Mouse (Mus musculus) fibroblast of lung, adult 2 months (primary cell): ENCODE results near the gene Zfp687.
"Not testable (repeated sequence)": the region's sequence is repeated elsewhere in the genome, so short reads cannot be mapped to it uniquely, and the experiment has no call there.

ENCODE experiments used
- DNase-seq: peaks from one replicate; pipeline ENCODE4 v3.0.0-alpha.2; 2011; ENCODE audit warnings: low read depth

The Zfp687 gene

GRCm38 (mm10) chr3:95015337-95015872 is at the start of gene Zfp687:
Gene Zfp687, minus strand, starts transcription at chr3:95015448.
- peak; percentile 98 for DNase-seq

GRCm38 (mm10) chr3:95063741-95064140 is 48.5 kb upstream of the Zfp687 start:
- no peak for DNase-seq

GRCm38 (mm10) chr3:95058078-95058477 is 42.8 kb upstream of the Zfp687 start:
- no peak for DNase-seq

GRCm38 (mm10) chr3:95056275-95056674 is 41.0 kb upstream of the Zfp687 start:
- DNase-seq, result no peak

- no peak for DNase-seq
These were observed 39.4 kb upstream of the Zfp687 start for GRCm38 (mm10) chr3:95054481-95055260.

GRCm38 (mm10) chr3:95053701-95054100 is 38.5 kb upstream of the Zfp687 start:
- DNase-seq, result no peak

GRCm38 (mm10) chr3:95052959-95053358 is 37.7 kb upstream of the Zfp687 start:
- no peak for DNase-seq

GRCm38 (mm10) chr3:95047914-95048313 is 32.7 kb upstream of the Zfp687 start:
- no peak for DNase-seq

- DNase-seq, result no peak
These were observed 31.3 kb upstream of the Zfp687 start for GRCm38 (mm10) chr3:95046462-95047057.

GRCm38 (mm10) chr3:95043251-95043650 is 28.0 kb upstream of the Zfp687 start:
- DNase-seq, result no peak

- DNase-seq, result no peak
These were observed 27.6 kb upstream of the Zfp687 start for GRCm38 (mm10) chr3:95042838-95043229.

- peak; percentile 93 for DNase-seq
These were observed 27.1 kb upstream of the Zfp687 start, which contains the start of gene Psmd4 for GRCm38 (mm10) chr3:95042166-95042837. Gene Psmd4, minus strand, starts transcription at chr3:95042614.

GRCm38 (mm10) chr3:95041625-95042024 is 26.4 kb upstream of the Zfp687 start:
- no peak for DNase-seq

GRCm38 (mm10) chr3:95029953-95030352 is 14.7 kb upstream of the Zfp687 start:
- DNase-seq, result no peak

- DNase-seq, result not testable (repeated sequence)
These were observed 14.1 kb upstream of the Zfp687 start for GRCm38 (mm10) chr3:95029291-95029827.

- DNase-seq, result no peak
These were observed 13.4 kb upstream of the Zfp687 start for GRCm38 (mm10) chr3:95028603-95029002.

- DNase-seq, result no peak
These were observed 12.5 kb upstream of the Zfp687 start for GRCm38 (mm10) chr3:95027701-95028100.

- no peak for DNase-seq
These were observed 11.9 kb upstream of the Zfp687 start for GRCm38 (mm10) chr3:95027057-95027645.

GRCm38 (mm10) chr3:95025202-95025601 is 10.0 kb upstream of the Zfp687 start:
- no peak for DNase-seq

GRCm38 (mm10) chr3:95024551-95024950 is 9.3 kb upstream of the Zfp687 start:
- DNase-seq, result no peak

GRCm38 (mm10) chr3:95020956-95021355 is 5.7 kb upstream of the Zfp687 start:
- DNase-seq, result not testable (repeated sequence)

- DNase-seq, result no peak
These were observed 3.5 kb upstream of the Zfp687 start for GRCm38 (mm10) chr3:95018741-95019140.
